Mouse (Mus musculus): ENCODE data around the gene Bbs12. TPM values are rescaled to one million over a fixed set of nuclear protein-coding genes. Genes with fewer than 3 reads are reported as not detected.

The Bbs12 gene
- total RNA-seq (2021), result 1 to 10 TPM; 1.2 to 1.5 TPM
- long read RNA-seq, experiment 1, partial matches to known transcripts, result 0 of 3 reads
- long read RNA-seq, experiment 1, other reads (novel, unspliced or antisense), result 1 of 3 reads
- long read RNA-seq, experiment 2, partial matches to known transcripts, result 0 of 2 reads
- long read RNA-seq, experiment 2, other reads (novel, unspliced or antisense), result 1 of 2 reads

DNA sequence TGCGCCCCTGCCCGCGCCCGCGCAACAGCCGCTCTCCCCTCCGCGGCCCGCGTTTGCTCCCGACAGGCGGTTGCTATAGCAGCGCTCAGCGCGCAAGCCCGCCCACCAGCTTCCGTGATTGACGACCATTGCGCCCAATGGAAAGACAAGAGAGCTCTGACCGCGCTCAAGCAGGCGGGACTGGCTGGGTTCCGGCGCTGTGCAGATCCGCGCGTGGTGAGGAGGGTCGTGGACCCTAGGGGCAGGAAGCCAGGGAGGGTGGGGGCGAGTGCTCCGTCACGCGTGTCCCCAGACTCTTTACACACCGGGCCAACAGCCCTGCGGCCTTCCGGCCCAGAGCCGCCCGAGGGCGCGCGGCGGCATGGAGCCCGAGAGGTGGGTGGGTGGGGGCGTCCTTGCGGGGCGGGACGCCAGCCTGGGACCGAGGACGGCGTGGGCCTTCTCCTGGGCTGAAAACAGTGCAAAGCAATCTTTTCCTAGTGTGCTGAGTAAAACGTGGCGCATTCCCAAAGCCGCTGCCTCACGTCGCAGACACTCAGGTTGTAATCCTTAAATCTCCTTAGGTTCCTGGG is at the start of gene Bbs12, which contains the start of gene Cetn4:
Gene Bbs12 (plus strand): TSS at position 185 of the 572 bp plus-strand sequence.
Gene Cetn4 (minus strand): TSS at position 339 of the 572 bp plus-strand sequence.
- peak; percentile 97 to 99 for DNase-seq
- intact Hi-C loops (cut with DNase I), result no loop called here

DNA sequence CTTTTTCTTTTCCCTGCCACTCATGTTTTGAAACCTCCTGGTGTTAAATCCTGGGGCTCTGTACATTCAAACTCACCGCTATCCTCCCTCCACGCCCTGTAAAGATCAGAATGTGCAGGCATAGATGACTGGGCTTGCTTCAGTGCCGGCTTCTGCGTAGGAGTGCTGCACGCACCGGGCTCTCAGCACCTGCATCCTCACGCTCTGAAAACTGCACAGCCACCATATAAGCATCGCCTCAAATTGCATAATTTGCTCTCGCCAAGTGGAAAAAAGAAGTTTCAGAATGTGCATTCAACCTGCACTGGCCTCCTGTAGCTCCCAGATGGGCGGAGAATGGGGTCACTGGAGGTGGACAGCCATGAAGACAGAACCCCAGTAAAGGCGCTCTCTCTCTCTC is 44.0 kb upstream of the Bbs12 start:
- intact Hi-C loops (cut with DNase I), result no loop called here
- DNase-seq, result no peak

DNA sequence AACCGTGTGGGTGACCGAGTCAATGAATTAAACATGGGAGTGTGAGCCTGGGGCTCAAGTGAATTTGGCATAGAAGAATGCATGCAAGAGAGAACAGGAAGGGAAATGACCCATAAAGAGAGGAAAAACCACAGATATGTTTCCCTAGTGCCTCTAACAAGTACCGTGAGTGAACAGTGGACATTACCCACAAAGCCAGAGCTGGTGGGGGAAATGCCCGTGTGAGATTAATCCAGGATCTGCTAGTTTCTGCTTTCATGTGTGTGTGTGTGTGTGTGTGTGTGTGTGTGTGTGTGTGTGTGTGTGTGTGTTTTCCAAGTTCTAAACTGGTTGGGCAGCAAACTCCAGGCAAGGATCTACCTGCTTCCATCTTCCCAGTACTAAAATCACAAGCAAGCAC is 42.4 kb upstream of the Bbs12 start:
- no peak for DNase-seq
- intact Hi-C loops (cut with DNase I), result no loop called here

DNA sequence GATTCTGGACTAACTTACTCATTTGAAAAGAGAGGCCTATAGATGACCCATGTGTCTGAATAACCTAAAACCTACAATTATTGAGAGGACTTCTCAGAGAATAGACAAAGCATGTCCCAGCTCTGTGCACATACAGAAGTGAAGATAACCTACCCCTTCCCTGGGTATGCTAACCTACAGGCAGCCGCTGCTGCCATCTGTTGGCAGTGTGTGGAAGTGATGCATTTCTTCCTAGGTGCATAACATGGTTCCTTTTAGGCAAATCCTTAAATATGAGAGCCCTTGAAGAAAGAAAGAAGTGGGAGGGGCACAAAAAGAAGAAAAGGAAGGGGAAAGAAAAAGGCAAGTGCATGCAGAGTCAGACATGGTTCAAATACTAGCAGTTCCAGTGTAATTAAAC is 41.1 kb upstream of the Bbs12 start:
- intact Hi-C loops (cut with DNase I), result no loop called here
- peak; percentile 35 to 65 for DNase-seq

DNA sequence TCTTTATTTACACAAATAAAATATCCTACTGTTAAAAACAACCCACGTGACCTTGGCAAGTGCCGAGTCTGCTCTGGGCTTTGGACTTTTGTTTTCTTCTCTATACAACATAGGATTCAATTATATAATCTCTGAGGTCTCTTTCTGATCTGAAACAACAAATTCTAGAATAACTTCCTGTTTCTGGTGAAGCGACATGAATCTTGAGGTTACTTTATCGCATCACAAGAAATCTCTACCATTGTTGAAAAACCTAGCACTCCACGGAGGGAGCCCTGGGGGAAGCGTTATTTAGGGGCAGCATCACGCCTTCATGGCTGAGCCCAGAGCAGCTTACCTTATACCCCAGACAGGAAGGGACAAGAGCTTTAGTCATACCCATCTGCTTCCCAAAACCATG is 39.3 kb upstream of the Bbs12 start:
- no peak for DNase-seq
- intact Hi-C loops (cut with DNase I), result no loop called here

DNA sequence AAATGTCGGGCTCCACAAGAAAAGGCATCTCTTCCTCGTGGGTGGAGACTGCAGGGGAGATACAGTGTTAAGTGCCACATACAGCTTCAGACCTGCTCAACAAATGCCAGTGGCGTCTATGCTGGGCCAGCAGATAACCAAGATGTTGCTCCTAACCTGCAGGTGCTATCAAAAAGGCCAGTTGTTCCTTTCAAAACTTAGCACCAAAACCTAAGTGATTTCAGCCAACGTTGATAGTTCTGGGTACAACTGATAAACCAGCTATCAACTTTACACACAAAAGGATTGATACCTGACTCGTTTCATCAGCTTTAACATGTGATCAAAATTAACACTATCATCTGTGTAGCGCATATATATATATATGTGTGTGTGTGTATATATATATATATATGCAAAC is 37.7 kb upstream of the Bbs12 start:
- intact Hi-C loops (cut with DNase I), result no loop called here
- no peak for DNase-seq

DNA sequence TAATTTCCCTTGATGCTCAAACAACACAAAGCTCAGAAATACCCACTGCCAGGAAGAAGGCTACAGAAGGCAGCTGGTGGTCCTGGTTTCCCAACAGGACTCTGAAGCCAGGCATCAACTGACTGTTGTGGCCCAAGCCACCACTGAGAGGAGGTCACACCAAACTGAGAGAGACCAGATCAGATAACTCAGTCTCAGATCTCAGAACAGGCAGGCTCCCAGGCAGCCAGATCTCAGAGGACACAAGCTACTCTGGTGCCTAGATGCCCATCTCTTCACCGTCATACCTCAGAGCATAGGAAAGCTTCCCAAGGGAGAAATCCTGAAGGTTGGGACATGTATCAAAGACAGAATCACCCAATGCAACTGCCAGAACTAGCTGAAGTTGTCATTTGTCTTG is 32.1 kb upstream of the Bbs12 start:
- no peak for DNase-seq
- intact Hi-C loops (cut with DNase I), result no loop called here

DNA sequence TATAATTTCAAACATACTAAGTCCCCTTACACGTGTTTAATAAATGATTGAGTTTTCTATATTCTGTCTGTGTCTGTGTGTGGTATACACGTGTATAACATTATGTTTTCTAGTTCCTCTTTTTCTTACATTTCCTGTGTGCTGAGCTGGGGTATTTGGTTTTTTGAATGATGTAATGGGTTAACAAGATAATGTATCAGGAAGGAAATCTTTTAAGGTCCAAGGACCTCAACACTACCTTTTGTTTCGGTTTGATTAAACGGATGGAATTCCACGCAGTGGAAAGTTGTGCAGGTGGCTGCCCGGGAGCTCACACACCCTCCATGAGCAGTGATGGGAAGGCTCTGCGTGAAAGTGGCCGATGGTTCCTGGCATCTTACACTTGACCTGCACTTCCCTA is 31.5 kb upstream of the Bbs12 start:
- intact Hi-C loops (cut with DNase I), result no loop called here
- DNase-seq, result no peak

DNA sequence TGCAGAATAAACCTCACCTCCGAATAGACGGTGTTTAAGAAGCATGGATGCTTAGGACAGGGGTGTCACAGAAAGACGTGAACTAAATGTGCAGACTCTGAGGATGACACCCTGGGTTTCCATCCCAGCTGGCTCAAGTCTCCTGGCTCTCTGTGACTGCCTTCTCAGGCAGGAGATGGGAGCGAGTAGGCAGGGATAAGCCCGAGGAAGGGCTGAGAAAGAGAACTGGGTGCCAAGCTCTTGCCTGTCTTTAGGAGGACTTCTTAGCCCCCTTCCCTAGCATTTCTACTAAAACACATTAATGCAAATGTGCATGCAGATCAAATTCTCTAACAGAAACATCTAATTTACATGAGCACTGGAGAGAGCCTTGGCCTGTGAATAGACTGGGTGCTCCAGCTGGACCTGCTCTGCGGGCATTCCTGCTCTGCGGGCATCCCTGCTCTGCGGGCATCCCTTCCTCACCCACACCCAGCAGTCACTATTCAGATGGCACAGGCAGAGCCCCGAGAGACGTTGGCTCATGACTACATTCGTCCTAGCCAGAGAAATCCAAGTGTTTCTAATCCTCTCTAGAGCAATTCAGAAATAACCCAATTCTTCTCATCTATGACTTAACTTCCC is 29.9 kb upstream of the Bbs12 start:
- intact Hi-C loops (cut with DNase I), result no loop called here

DNA sequence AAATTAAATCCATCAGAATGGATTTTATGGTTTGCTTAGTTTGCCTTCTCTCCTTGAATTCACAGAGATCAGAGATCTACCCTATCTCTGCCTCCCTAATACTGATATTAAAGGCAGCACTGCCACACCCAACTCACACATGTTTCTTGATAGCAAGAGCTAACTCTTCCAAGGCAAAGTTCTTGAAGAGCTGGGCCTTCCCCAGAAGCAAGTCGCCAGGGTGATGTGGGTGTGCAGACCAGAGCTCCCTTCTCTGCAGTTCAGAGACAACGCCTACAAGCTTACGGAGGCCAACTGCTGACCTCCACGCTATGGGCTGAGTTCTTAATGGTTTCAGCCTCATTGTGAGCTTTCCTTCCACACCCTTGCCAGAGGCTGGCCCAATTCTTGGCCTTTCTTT is 29.1 kb upstream of the Bbs12 start:
- no peak for DNase-seq
- intact Hi-C loops (cut with DNase I), result no loop called here

More for the DNA sequence above, 29.9 kb upstream of the Bbs12 start:
- no peak for DNase-seq

DNA sequence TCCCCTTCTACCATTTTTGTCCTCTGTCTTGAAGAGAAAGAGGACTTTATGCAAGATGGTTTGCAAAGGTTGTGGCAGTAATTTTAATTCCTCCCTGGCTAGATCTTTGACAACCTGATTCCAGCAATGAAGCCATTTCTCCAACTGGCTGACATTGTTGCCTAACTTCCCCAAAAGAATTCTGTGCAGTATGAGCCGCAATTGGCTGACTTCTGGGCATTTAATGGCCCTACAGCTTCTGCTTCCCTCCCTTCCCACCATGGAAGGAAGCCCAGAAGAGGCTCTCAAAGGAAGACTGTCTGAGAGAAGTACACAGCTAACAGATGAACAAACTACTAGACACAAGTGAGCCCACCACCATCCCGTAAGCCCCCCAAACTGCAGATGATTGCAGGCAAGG is 23.1 kb upstream of the Bbs12 start:
- intact Hi-C loops (cut with DNase I), result no loop called here

DNA sequence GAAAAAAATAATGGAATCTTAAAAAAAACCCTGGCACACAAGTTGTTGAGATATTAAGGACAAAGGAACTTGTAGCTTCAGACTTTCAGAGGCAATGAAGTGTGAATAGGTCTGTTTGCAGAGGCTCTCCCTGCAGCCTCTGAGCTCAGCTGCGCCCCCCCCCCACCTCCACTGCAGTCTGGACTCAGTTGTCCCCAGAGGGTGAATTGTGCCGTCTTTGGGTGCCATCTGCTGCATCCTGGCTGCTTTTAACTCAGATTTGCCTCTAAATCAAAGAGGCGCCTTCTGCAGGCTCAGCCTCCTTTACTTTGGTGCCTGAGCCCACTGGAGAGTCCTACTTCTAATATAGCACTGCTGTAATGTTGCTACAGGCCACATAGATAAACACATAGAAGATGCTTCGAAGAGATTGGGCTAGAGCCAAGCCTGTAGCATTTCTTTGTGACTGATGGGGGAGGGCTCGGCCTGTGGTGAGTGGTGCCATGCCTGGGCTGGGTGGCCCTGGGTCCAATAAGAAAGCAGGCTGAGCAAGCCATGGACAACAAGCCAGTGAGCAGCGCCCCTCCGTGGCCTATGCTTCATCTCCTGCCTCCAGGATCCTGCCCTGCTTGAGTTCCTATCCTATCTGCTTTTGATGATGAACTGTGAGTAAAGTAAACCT is 21.3 kb upstream of the Bbs12 start:
- intact Hi-C loops (cut with DNase I), result no loop called here
- no peak for DNase-seq

More for the DNA sequence above, 23.1 kb upstream of the Bbs12 start:
- DNase-seq, result no peak

DNA sequence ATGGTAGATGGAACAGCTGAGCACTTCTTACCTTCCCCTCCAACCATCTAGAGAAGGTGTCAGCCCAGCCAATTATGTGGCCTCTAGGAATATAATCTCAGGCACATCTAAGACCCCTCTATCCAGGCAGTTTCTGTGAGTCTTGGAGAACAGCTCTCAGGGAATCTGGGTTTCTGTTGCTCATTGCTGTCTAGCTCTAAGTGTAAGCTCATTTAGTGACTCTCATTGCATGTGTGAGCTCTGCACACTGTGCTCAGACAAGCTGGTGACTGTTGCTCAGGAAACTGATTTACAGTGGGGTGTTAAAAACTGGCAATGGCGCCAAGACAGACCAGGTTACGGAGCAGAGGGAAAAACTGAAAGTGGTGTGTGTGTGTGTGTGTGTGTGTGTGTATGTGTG is 20.4 kb upstream of the Bbs12 start:
- no peak for DNase-seq
- intact Hi-C loops (cut with DNase I), result no loop called here

DNA sequence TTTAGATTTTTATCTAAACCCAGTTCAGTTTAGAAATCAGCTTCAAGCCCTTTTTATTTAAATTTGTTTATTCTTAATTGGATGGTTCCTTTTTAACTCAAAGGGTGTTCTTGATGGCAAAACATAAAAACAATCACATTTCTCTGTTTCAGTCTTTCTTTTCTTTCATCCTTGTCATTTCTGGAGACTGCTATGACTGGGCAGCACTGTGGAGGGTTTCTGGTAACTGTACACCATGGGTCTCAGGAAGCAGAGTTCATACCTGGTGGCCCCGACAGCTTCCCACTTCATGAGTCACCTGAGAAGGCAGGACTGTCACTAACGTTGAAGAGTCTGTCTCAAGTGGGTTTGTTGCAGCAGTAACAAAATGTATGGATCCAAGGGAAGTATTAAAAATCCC is 19.7 kb upstream of the Bbs12 start:
- DNase-seq, result no peak

DNA sequence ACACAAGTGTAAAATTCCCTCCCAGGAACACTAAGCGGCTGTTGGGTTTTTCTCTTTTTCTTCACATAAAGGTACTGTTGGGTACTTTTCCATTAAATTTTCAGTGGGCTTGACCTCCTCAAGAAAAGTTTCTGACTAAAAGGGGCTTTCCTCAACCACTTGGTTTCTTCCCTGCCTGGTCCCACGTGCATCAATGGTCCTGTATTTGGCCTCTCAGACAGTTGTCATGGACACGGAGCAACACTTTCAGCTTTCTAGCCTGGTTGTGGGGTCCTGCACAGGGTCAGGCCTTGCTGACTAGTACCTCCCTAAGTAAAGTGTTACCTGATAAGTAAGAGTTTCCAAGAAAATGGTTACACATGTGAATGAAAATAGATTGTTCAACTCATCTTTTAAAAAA is 12.9 kb upstream of the Bbs12 start:
- no peak for DNase-seq
- intact Hi-C loops (cut with DNase I), result no loop called here

More for the DNA sequence above, 19.7 kb upstream of the Bbs12 start:
- intact Hi-C loops (cut with DNase I), result no loop called here

DNA sequence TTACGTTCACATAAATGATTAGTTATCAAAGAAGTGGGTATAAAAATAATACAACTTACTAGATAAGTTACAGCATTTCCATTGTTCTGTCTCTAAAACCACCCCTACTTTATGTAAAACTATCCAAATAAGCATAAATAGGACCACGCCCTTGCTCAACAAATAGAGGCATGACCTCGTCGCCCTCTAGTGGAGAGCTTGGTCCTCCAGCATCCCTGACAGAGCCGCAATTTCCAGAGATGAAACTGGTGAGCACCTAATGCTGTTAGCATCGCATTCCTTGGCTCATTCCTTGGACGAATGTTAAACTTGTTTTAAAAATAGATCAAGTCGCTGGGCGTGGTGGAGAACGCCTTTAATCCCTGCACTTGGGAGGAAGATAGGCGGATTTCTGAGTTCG is 9.7 kb upstream of the Bbs12 start:
- peak; percentile 31 to 52 for DNase-seq
- intact Hi-C loops (cut with DNase I), result no loop called here

DNA sequence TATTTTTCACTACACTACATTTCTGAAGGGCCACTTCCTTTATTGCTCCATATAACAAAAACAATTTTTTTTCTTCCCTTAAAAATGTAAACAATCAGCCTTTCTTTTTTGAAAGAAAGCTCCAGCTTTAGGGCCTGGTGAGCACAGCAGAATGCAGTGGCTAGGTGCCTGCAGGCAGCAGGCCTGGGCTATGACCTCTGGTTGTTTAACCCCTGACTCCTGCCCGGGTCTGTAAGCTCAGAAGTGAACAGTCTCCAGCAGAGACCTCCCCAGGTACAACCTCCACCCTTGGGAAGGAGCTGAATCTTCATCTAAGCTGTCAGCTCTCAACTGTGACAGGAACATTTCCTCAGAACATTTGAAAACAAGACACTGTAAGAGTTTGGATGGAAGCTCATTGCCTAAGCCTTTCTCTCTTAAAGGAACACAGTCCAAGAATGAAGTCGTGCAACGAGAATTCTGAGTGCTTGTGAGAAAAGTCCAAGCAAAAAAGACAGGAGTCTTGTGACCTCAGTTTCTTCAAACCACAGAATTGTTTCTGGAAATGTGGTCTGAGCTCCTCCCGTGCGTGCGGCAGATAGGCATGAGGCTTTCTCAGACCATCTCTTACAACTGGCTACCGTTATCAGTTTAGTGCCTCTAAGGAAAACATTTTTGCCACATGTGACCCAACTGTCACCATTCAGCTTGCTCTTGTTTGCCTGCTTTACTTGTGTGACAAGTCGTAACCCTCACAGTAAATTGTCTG is 8.8 kb upstream of the Bbs12 start:
- intact Hi-C loops (cut with DNase I), result no loop called here
- no peak for DNase-seq

DNA sequence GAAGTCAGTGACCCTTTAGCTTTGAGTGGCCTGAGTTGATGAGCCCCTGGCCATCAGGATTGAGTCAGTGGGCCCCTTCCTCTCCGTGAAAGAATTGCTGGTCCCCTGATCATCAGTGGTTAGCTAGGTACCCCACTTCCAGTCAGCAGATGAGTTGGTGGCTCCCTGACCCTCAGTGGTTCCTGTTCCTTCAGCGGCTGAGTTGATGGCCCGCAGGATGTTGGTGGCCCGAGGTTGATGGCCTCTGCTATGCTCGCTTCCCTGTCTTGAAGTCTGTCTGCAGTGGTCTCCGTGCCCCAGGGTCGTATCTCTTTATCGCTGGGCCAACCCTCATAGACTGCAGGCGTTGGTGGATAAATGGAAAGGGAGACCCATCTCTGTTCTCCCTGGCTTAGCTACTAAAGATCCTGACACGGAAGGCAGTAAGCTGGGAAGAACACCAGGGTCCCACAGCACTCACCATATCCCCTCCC is 421 bp upstream of the Bbs12 start:
- intact Hi-C loops (cut with DNase I), result no loop called here
- no peak for DNase-seq

DNA sequence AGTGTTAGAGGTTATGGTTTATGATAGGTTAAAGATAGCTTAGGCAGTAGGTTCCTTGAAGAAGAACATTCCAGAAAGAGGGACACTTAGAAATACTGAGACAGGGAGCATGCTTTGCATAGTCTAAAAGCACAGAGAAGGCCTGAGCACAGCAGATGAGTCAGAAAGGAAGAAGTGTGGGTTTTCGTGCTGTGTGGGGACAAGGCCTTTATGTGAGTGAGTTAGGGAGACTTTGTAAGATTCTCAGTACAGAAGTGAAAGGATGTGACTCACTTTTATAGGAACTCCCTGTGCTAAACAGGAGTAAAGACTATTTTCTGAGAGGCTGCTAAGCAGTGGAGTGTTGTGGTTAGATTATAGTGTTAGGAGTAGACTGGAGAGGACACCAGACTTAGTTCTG is 1.0 kb downstream of the Bbs12 start:
- intact Hi-C loops (cut with DNase I), result no loop called here
- no peak for DNase-seq

DNA sequence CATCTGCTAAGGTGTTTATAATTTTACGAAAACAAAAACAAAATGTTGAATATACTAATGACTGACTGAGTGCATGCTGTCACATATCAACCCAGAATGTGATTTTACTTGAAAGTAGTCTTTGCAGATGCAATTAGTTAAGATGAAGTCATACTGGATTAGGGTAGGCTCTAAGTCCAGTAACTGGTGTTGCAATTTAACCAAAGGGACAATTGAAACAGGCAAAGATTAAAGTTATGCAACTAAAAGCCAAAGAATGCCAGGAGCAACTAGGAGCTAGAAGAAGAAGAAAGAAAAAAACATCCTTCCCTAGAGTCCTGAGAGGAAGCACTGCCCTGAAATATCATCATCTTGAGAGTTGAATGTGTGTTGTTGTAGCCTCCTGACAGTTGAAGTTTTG is 3.9 kb downstream of the Bbs12 start:
- no peak for DNase-seq
- intact Hi-C loops (cut with DNase I), result no loop called here

DNA sequence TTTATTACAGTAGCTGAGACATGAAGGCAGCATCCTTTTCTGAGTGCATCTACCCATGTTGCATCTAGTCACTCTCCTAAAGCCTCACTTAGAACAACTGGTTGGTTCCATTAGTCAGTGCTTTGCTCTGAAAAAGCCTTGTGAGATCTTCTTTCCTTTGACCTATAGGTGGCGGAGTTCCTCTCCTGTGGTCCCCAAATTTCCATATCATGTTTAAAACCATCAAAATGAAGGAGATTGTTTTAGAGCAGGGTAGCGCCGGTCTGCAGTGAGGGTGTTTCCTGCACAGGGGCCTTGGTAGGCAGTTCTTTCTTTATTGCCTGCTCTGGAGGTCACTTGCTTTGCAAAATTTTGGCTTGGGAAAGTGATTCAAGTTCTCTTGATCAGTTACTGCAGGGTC is 12.0 kb downstream of the Bbs12 start:
- intact Hi-C loops (cut with DNase I), result loop anchor here (2.0 kb wide), 1 partner anchor 92 kb away; no protein-coding TSS in a partner anchor

More for the DNA sequence above, 12.0 kb downstream of the Bbs12 start:
- peak in 1 of 2 experiments; percentile 25 for DNase-seq

Measured in heart, postnatal 14 days (tissue).